Mouse (Mus musculus) thymus, adult 2 months (tissue): ENCODE measurements around the gene Fam173a. TPM values are rescaled to one million over a fixed set of nuclear protein-coding genes. Genes with fewer than 3 reads are reported as not detected.
A peak's percentile ranks its signal among the peaks of the same experiment; 100 is the strongest.
"Not testable (repeated sequence)": the region's sequence is repeated elsewhere in the genome, so short reads cannot be mapped to it uniquely, and the experiment has no call there.

Source experiments
- DNase-seq: peaks from one replicate; pipeline ENCODE4 v3.0.0; 2021
- H3K27ac ChIP-seq: fragments of 200-500 bp; 2 replicates; pipeline ENCODE4 v1.5.1; 2012; ENCODE audit warnings: low read length, control low read depth; ENCODE audit not compliant: control insufficient read depth, insufficient read depth
- H3K27me3 ChIP-seq: fragments of 200-500 bp; 2 replicates; pipeline ENCODE4 v1.6.1; 2012; ENCODE audit warnings: mild to moderate bottlenecking, low read length, moderate library complexity, mixed read lengths; ENCODE audit not compliant: control insufficient read depth, insufficient read depth
- H3K36me3 ChIP-seq: fragments of 200-500 bp; 2 replicates; pipeline ENCODE4 v1.6.1; 2012; ENCODE audit warnings: mild to moderate bottlenecking, low read length, moderate library complexity; ENCODE audit not compliant: control insufficient read depth, insufficient read depth
- H3K4me1 ChIP-seq: fragments of 200-500 bp; replicated peaks from 2 replicates; pipeline ENCODE4 v1.6.1; 2012; ENCODE audit warnings: low read length; ENCODE audit not compliant: control insufficient read depth, insufficient read depth
- H3K4me3 ChIP-seq: fragments of 200-500 bp; 2 replicates; pipeline ENCODE4 v1.5.1; 2012; ENCODE audit warnings: mild to moderate bottlenecking, low read length, control low read depth, moderate library complexity; ENCODE audit not compliant: control insufficient read depth, insufficient read depth
- CTCF ChIP-seq: fragments of 200-500 bp; IDR thresholded peaks from 2 replicates; pipeline ENCODE4 v1.5.1; 2012; ENCODE audit warnings: mild to moderate bottlenecking, control low read depth, low read length, moderate library complexity, borderline replicate concordance; ENCODE audit not compliant: control insufficient read depth, poor library complexity, insufficient read depth; ENCODE audit errors: extremely low read depth
- POLR2A ChIP-seq: fragments of 200-500 bp; IDR thresholded peaks from 2 replicates; pipeline ENCODE4 v1.6.1; 2012; ENCODE audit warnings: mild to moderate bottlenecking, low read length, control low read depth, moderate library complexity; ENCODE audit not compliant: control insufficient read depth, poor library complexity, insufficient read depth; ENCODE audit errors: extremely low read depth
- WGBS: fragments of 180-500 bp; shearing (Covaris S2); methylation state at CpG from one replicate; pipeline ENCODE4 v1.1.7; 2018; 5-methylcytosine and 5-hydroxymethylcytosine counted together
- polyA plus RNA-seq: library from polyadenylated mRNA; depleted of rRNA; stranded (reverse); fragments of >200 nt; gene quantifications from 2 replicates; pipeline ENCODE4 v1.2.3, GENCODE M21; 2012

Gene Fam173a
- polyA plus RNA-seq, 1 experiment = 162 TPM

GRCm38 (mm10) chr17:25809606-25810340, 17.1 kb upstream of the Fam173a start:
- no peak for TF ChIP-seq POLR2A
- no peak for TF ChIP-seq CTCF
- no peak for DNase-seq
- Histone ChIP-seq H3K27me3 (peaks cover 14% of the 10 kb centered on the region; the same call in 1 of the 2 replicates), H3K36me3 (no peaks in the 10 kb centered on the region), H3K27ac (no peak overlapping the region), H3K4me1 (no peaks in the 10 kb centered on the region), H3K4me3 (0 out of 2 replicates have a peak overlapping the region, but pooled peaks have one; percentile 2)
- 18% methylated on average over 25 of the region's 25 CpGs for WGBS

GRCm38 (mm10) chr17:25808789-25809605, 16.3 kb upstream of the Fam173a start, which contains the start of gene Fbxl16:
Fbxl16 (plus strand) TSS chr17:25809085.
- Histone ChIP-seq H3K27me3 (peaks cover 14% of the 10 kb centered on the region; the same call in 1 of the 2 replicates), H3K27ac (no peak within 1 kb of the TSS), H3K4me3 (0 out of 2 replicates have a peak within 1 kb of the TSS, but pooled peaks have one; percentile 2), H3K36me3 (no peaks in the 10 kb centered on the region), H3K4me1 (no peaks in the 10 kb centered on the region)
- no peak for TF ChIP-seq POLR2A
- no peak for TF ChIP-seq CTCF
- 1% methylated on average over 95 of the region's 100 CpGs for WGBS
- DNase-seq = no peak

- no peaks in the 10 kb centered on the region for H3K36me3 ChIP-seq
- H3K4me1 ChIP-seq = no peaks in the 10 kb centered on the region
- H3K27me3 ChIP-seq = peaks cover 14% of the 10 kb centered on the region; the same call in 1 of the 2 replicates
- no peak overlapping the region for H3K27ac ChIP-seq
- TF ChIP-seq CTCF (no peak), POLR2A (no peak)
- H3K4me3 ChIP-seq = no peak overlapping the region
- 49% methylated on average over 5 of the region's 5 CpGs for WGBS
- DNase-seq = no peak
Measured at GRCm38 (mm10) chr17:25808028-25808427, 15.3 kb upstream of the Fam173a start.

DNA sequence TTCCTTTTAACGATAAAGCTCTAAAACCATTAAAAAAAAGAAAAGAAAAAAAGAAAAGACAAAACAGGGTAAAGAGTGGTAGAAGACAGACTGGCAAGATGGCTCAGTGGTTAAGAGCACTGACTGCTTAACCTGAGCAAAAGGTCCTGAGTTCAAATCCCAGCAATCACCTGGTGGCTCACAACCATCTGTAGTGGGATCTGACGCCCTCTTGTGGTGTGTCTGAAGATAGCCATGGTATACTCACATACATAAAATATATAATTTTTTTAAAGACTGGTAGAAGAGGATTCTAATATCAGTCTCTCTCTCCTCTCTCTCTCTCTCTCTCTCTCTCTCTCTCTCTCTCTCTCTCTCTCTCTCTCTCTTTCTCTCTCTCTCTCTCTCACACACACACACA, 14.8 kb upstream of the Fam173a start:
- not testable (repeated sequence) for DNase-seq, H3K27ac ChIP-seq, H3K4me1 ChIP-seq, H3K36me3 ChIP-seq, H3K4me3 ChIP-seq
- 38% methylated on average over 2 of the region's 2 CpGs for WGBS
- peaks cover 14% of the 10 kb centered on the region; the same call in 1 of the 2 replicates for H3K27me3 ChIP-seq

DNA sequence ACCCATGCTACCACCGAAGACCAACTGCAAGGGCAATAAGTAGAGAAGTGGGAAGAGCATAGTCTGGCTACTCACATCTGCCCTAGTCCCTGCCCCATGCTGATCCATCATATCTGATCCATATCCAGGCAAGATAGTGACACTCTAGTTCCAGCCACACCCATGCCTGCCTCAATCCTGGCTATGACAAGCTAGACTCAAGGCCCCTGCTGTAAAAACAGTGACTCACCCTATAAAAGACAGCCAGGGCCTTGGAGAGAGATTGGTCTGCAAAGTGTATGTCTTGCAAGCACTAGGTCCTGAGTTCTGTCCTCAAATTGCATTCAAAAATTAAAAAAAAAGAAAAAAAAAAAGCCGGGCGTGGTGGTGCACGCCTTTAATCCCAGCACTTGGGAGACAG, 13.8 kb upstream of the Fam173a start:
- no peak for DNase-seq
- no peak for TF ChIP-seq CTCF
- TF ChIP-seq POLR2A = no peak
- 82% methylated on average over 4 of the region's 4 CpGs for WGBS
- Histone ChIP-seq H3K4me3 (no peak overlapping the region), H3K27ac (no peak overlapping the region), H3K4me1 (no peaks in the 10 kb centered on the region), H3K36me3 (no peaks in the 10 kb centered on the region), H3K27me3 (peaks cover 14% of the 10 kb centered on the region; the same call in 1 of the 2 replicates)

DNA sequence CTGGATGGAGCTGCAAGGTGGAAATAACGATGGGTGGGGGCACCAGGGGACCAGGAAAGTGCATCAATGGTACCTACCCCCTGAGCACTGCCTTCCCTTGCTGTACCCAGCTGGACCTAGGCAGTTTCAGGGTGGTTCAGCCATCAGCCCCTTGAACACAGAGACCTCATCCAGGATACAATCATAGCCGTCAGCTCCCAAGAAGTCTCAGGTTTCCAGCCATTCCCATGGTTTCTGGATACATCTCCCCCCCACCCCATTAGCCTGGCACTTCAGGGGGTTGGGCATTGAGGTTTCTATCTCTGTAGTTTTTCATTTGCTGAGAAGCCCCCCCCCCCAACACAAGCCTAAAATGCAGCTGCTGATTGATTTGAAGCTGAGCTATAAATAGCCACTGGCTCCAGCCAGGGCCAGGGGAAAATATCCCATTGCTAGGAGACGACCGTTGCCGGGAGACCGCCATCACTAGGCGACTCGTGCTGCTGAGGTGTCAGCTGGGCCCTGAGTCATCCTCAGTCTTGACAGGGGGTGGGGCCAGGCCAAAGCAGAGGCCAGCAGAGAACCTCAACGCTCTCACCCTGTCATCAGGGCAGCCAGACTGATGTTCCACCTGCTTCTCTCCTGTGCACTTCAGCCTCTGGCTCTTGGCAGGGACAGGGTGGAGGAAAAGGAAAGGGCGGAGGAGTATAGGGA, 10.3 kb upstream of the Fam173a start:
- DNase-seq = no peak
- Histone ChIP-seq H3K27ac (no peak overlapping the region), H3K4me3 (no peak overlapping the region), H3K27me3 (no peaks in the 10 kb centered on the region; the same call in 1 of the 2 replicates), H3K4me1 (no peaks in the 10 kb centered on the region), H3K36me3 (no peaks in the 10 kb centered on the region)
- 15% methylated on average over 10 of the region's 10 CpGs for WGBS
- TF ChIP-seq POLR2A (no peak), CTCF (no peak)

GRCm38 (mm10) chr17:25801029-25801428, 8.3 kb upstream of the Fam173a start:
- TF ChIP-seq CTCF (no peak), POLR2A (no peak)

More at GRCm38 (mm10) chr17:25801029-25801428, 8.3 kb upstream of the Fam173a start:
- no peaks in the 10 kb centered on the region for H3K27me3 ChIP-seq
- H3K27ac ChIP-seq = no peak overlapping the region
- peak; percentile 73 for DNase-seq
- WGBS = 8% methylated on average over 6 of the region's 6 CpGs
- no peaks in the 10 kb centered on the region for H3K36me3 ChIP-seq
- no peak overlapping the region for H3K4me3 ChIP-seq
- peaks cover 8% of the 10 kb centered on the region for H3K4me1 ChIP-seq
